Mouse (Mus musculus) adrenal gland, postnatal 10 days (tissue): ENCODE measurements at regions not wholly inside any gene's neighbourhood (a gene's known extent, or its start where the extent isn't known, plus 50 kb on each side); places are given as distances from the start of the nearest gene placed in this dataset.
A peak's percentile ranks its signal among the peaks of the same experiment; 100 is the strongest.
"Not testable (repeated sequence)": the region's sequence is repeated elsewhere in the genome, so short reads cannot be mapped to it uniquely, and the experiment has no call there.

Source experiments
- DNase-seq: peaks from one replicate; pipeline ENCODE4 v3.0.0; 2021; ENCODE audit warnings: mixed read lengths

GRCm38 (mm10) chr4:71663397-71663796, 94.4 kb downstream of the Gm11232 start:
- DNase-seq, result no peak

GRCm38 (mm10) chr4:71640521-71640920, 117.2 kb downstream of the Gm11232 start:
- no peak for DNase-seq

DNA sequence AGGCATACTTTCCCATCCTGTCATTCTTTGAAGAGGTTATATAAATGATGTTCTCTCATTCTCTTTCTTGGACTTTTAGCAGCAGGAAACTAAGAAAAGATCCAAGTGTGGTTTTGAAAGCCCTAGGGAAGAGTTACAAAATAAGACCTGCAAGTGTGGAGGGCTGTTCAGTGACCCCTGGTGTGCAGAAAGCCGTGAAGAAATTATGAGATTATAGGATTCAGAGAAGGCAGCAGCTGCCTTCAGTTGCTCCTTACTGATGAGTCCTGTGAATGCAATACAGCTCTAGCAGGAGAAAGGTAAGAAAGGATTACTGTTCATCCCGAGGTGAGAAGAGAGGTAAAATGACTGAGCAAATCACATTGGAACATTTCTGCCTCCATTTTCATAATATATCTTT, 130.7 kb downstream of the Gm11232 start:
- DNase-seq, result no peak

DNA sequence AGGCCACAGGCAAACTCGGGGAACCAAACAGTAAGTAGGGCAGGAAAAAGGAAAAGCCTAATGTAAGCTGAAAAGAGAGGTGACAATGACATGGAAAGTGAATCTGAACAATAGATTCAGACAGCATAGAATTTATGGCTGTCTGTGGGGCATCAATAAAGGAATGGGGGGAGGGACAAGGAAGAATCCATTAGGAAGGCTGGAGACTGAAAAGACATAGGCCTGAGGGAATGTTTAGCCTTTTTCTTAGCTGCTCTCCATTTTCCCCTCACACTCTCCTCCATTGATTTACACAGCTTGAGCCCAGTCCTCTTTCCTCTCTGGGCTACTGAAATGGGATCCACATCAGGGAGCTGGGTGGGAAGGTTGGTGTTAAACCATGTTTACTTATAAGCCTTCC, 131.1 kb downstream of the Gm11232 start:
- no peak for DNase-seq

GRCm38 (mm10) chr4:71624771-71625170, 133.0 kb downstream of the Gm11232 start:
- no peak for DNase-seq

DNA sequence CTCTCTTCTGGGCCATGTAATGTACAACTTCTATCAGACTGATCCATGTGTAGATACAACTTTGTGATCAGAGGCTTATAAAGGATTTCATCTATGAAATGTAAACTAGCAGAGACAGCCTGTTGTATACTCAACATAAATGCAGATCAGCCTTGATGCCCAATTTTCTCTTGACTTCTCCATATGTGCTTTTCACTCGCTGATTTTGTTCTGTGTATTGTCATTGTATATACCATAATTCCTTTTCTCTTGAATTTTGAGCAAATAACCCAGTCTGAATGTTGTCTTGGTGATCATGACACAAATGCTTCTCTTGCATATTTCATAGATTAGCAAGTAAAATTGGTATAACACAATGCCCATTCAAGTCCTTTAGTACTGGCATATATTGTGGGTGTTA, 144.0 kb downstream of the Gm11232 start:
- no peak for DNase-seq

GRCm38 (mm10) chr4:71585880-71586279, 171.9 kb downstream of the Gm11232 start:
- no peak for DNase-seq

GRCm38 (mm10) chr4:71560656-71561055, 197.1 kb downstream of the Gm11232 start:
- peak; percentile 2 for DNase-seq

DNA sequence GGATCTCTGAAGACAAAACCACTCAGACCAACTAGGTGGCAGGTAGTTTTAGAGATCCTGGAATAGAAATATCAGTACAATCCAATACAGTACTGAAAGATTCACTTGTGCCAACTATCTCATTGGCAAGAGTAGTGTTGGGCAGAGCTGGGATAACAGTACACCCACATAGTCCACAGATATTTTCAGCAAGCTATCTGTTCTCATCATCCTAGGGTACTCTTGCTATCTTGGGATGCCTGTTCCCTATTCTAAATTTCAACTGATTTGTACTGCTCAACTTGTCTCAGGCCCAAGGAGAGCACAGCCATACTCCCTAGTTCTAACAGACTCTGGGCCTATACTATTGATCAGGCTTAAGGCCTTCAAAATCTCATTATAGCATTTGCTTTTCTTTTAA, 218.6 kb downstream of the Gm11232 start:
- DNase-seq, result no peak

DNA sequence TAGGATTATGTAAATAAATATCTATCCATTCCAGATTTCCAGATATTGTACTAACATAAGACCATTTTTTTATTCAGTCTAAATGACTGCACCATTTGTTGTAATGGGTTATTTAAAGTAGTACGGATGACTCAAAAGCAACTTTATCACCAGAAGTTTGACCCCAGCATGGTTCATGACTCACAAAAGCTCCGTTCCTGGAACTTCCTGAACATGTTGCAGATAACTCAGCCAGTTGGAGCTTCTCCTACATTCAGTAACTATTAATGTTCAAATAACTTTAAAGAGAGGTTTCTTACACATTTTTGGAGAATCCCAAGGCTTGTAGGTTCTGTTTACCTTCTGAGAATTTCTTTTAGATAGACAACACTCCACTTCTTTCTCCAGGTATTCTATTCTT, 219.8 kb downstream of the Gm11232 start:
- DNase-seq, result no peak

DNA sequence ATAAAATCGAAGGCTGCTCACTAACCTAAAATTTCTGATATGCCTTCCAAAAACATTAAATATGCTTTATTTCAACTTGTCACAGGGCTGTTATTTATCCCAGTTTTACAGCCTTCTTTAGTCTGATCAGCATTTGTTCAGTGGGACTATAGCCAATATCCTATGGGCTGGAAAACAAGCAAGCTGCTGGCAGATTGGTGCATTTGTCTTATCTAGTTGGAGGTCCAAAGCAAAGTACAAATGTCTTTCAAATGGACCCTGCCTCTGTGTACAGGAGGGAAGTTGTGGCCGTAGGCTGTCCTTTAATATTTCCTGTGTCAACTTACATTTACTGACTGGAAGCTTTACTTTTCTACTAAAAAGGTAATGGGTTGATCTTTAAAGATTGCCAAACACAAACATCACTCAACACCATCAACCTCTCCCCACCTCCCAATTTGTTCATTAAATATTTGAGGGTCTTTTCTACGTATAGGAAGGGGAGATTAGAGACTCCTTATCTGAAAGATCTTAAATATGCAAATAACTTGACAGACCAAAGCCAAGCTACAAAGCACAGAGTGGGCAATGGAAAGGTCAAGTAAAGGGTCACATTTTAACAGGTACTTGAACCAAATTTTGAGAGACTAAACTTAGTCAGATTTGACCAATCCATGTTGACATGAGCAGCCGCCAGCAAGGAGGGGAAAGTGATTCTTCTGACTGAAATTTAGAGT, 233.4 kb downstream of the Gm11232 start:
- no peak for DNase-seq

- DNase-seq, result no peak
Observed at GRCm38 (mm10) chr4:71520751-71521150, 237.0 kb downstream of the Gm11232 start.

DNA sequence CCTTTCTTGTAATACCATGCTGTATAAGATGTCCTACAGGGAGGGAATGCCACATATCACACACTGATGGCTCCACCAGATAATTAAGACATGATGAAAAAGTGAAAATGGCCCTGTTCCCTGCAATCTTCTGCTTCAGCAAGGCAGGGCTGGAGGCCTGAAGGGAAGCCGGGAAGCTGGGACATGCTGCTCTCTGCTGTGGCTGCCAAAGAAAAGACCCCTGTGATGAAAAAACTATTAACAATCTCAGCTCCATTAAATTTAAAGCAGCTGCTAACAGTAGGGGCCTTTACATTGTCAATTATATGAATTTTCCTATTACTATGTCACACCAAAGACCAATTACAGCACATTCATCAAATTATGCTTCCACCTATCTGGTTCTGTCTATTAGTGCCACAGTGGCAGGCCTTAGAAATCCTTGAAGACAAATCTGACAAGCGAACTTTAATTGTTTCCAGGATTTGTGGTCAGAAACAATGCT, 239.8 kb downstream of the Gm11232 start:
- no peak for DNase-seq

GRCm38 (mm10) chr4:71506911-71507310, 250.9 kb downstream of the Gm11232 start:
- DNase-seq, result peak; percentile 68

DNA sequence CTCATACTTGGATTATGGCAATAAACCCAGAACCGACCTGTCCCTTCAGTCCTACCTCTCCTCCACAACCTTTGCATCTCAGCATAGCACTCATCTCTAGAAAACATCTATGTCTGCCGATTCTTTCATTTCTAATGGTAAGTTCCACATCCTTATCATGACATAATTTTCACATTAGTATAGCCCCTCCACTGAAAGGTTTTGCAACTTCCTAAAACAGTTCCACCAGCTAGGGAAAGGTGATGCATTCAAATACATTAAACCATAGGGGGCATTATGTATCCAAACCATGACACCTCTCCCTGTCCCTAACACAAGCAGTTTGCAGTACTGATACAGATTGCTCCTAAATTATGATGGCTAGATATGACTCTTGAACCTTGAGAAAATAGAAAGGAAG, 268.0 kb downstream of the Gm11232 start:
- DNase-seq, result no peak

GRCm38 (mm10) chr4:71488663-71489161, 269.1 kb downstream of the Gm11232 start:
- peak; percentile 2 for DNase-seq

DNA sequence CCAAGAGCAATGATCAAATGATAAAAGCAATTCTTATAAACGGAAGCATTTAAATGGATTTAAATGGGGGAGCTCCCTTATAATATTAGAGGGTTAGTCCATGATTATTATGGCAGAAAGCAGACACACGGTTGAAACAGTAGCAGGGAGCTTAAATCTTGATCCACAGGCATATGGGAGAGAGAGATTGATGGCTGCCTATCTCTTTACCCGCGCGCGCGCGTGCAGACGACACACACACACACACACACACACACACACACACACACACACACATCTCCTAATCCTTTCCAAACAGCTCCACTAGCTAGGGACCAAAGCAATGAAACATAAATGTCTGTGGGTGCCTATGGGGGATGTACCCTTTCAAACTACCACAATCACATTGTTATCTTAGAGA, 269.7 kb downstream of the Gm11232 start:
- DNase-seq, result no peak

- DNase-seq, result no peak
Observed at GRCm38 (mm10) chr4:71480960-71481359, 276.8 kb downstream of the Gm11232 start.

- no peak for DNase-seq
Observed at GRCm38 (mm10) chr4:71470580-71470979, 287.2 kb downstream of the Gm11232 start.

DNA sequence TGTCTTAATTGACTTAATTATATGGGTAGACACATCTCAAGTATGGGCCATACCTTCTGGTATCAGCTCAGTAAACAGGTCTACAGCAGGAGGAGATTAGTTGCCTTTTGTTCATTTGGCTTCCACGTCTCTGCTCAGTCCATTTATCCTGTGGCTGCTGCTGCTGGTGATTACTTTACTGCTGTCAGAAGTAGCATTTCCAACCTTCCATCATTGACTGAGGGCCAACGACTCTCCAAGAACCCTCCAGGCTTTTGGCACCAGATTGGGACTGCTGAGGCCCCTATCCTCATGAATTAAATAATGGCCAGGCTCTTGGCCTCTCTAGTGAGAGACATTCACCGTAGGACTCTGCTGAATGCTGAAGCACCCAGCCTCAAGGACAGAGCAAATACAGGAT, 303.0 kb downstream of the Gm11232 start:
- DNase-seq, result no peak

DNA sequence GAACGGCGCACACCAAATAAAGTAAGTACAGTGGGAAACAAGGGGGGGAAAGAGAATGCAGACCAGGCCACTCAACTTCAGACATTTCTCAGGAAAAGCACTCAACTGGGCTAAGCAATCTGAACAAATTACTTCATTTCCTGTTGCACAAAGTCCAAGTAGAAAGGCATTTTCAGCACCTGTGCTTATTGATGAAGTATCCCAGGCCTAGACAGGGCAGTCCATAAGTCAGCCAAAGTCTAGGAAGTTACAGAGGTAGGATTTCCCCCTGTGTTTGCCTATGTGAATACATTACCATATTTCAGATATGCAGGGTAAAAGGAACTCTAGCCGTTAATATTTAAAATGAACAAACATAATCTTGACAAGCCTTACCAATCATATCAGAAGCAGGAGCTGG, 304.3 kb downstream of the Gm11232 start:
- no peak for DNase-seq

- no peak for DNase-seq
Observed at GRCm38 (mm10) chr4:71446461-71446860, 311.3 kb downstream of the Gm11232 start.

GRCm38 (mm10) chr4:71431245-71431929, 326.4 kb downstream of the Gm11232 start:
- no peak for DNase-seq

GRCm38 (mm10) chr4:71422121-71422520, 335.6 kb downstream of the Gm11232 start:
- not testable (repeated sequence) for DNase-seq
